Mouse (Mus musculus): ENCODE results near the gene Cdk19.
"Not testable (repeated sequence)": the region's sequence is repeated elsewhere in the genome, so short reads cannot be mapped to it uniquely, and the experiment has no call there.

The Cdk19 gene

GRCm38 (mm10) chr10:40477426-40478075, 138.2 kb downstream of the Cdk19 start:
- in situ Hi-C loops (cut with MboI, MseI), result no loop called here

- in situ Hi-C loops (cut with MboI, MseI), result no loop called here
These were observed 139.3 kb downstream of the Cdk19 start for GRCm38 (mm10) chr10:40478626-40479025.

- in situ Hi-C loops (cut with MboI, MseI), result no loop called here
These were observed 139.9 kb downstream of the Cdk19 start for GRCm38 (mm10) chr10:40479216-40479615.

GRCm38 (mm10) chr10:40479621-40480193, 140.3 kb downstream of the Cdk19 start:
- in situ Hi-C loops (cut with MboI, MseI), result no loop called here

- in situ Hi-C loops (cut with MboI, MseI), result no loop called here
These were observed 142.2 kb downstream of the Cdk19 start for GRCm38 (mm10) chr10:40481534-40481933.

- in situ Hi-C loops (cut with MboI, MseI), result no loop called here
These were observed 142.9 kb downstream of the Cdk19 start for GRCm38 (mm10) chr10:40482285-40482684.

- in situ Hi-C loops (cut with MboI, MseI), result no loop called here
These were observed 149.9 kb downstream of the Cdk19 start for GRCm38 (mm10) chr10:40489086-40489796.

- in situ Hi-C loops (cut with MboI, MseI), result no loop called here
These were observed 151.8 kb downstream of the Cdk19 start for GRCm38 (mm10) chr10:40491131-40491530.

- in situ Hi-C loops (cut with MboI, MseI), result no loop called here
These were observed 152.4 kb downstream of the Cdk19 start for GRCm38 (mm10) chr10:40491748-40492147.

- in situ Hi-C loops (cut with MboI, MseI), result no loop called here
These were observed 155.1 kb downstream of the Cdk19 start for GRCm38 (mm10) chr10:40494181-40495162.

GRCm38 (mm10) chr10:40497301-40498041, 158.1 kb downstream of the Cdk19 start:
- in situ Hi-C loops (cut with MboI, MseI), result no loop called here

- in situ Hi-C loops (cut with MboI, MseI), result no loop called here
These were observed 159.1 kb downstream of the Cdk19 start for GRCm38 (mm10) chr10:40498426-40498825.

- in situ Hi-C loops (cut with MboI, MseI), result no loop called here
These were observed 160.2 kb downstream of the Cdk19 start for GRCm38 (mm10) chr10:40499314-40500252.

GRCm38 (mm10) chr10:40500723-40501245, 161.4 kb downstream of the Cdk19 start:
- in situ Hi-C loops (cut with MboI, MseI), result no loop called here

- in situ Hi-C loops (cut with MboI, MseI), result no loop called here
These were observed 163.4 kb downstream of the Cdk19 start for GRCm38 (mm10) chr10:40502734-40503133.

GRCm38 (mm10) chr10:40510356-40510755, 171.0 kb downstream of the Cdk19 start:
- in situ Hi-C loops (cut with MboI, MseI), result no loop called here

GRCm38 (mm10) chr10:40511221-40511677, 171.9 kb downstream of the Cdk19 start:
- in situ Hi-C loops (cut with MboI, MseI), result no loop called here

GRCm38 (mm10) chr10:40512185-40512584, 172.8 kb downstream of the Cdk19 start:
- in situ Hi-C loops (cut with MboI, MseI), result no loop called here

GRCm38 (mm10) chr10:40512996-40513395, 173.6 kb downstream of the Cdk19 start:
- in situ Hi-C loops (cut with MboI, MseI), result not testable (repeated sequence)
